Mouse (Mus musculus) liver, postnatal 0 days (tissue): ENCODE data around the gene Aldh1a1. TPM values are rescaled to one million over a fixed set of nuclear protein-coding genes. Genes with fewer than 3 reads are reported as not detected.
"Not testable (repeated sequence)": the region's sequence is repeated elsewhere in the genome, so short reads cannot be mapped to it uniquely, and the experiment has no call there.

Experiments used
- ATAC-seq: fragments of 200-750 bp; cut with Nextera tagmentation; 2 replicates; pipeline ENCODE4 v1.8.0; 2017; ENCODE audit warnings: mild to moderate bottlenecking, moderate library complexity
- DNase-seq: peaks from one replicate; pipeline ENCODE4 v3.0.0-alpha.2; 2016
- H3K27ac ChIP-seq: fragments of 300-500 bp; sonication (generic); 2 replicates; pipeline ENCODE4 v1.5.1; 2014; ENCODE audit warnings: antibody characterized with exemption, moderate library complexity, mild to moderate bottlenecking, low read depth
- H3K27me3 ChIP-seq: fragments of 300-500 bp; sonication (generic); 2 replicates; pipeline ENCODE4 v1.6.1; 2014; ENCODE audit warnings: low read length, control low read depth, mixed read lengths; ENCODE audit not compliant: insufficient read depth
- H3K36me3 ChIP-seq: fragments of 300-500 bp; sonication (generic); replicated peaks from 2 replicates; pipeline ENCODE4 v1.6.1; 2014; ENCODE audit warnings: mild to moderate bottlenecking, control low read depth, low read length, moderate library complexity, mixed read lengths; ENCODE audit not compliant: insufficient read depth
- H3K4me1 ChIP-seq: fragments of 300-500 bp; sonication (generic); 2 replicates; pipeline ENCODE4 v1.6.1; 2014; ENCODE audit warnings: antibody characterized with exemption, mild to moderate bottlenecking, control low read depth; ENCODE audit not compliant: insufficient read depth
- H3K4me2 ChIP-seq: fragments of 300-500 bp; sonication (generic); 2 replicates; pipeline ENCODE4 v1.6.1; 2014; ENCODE audit warnings: low read depth, mild to moderate bottlenecking, low read length, moderate library complexity, mixed read lengths
- H3K4me3 ChIP-seq: fragments of 300-500 bp; sonication (generic); 2 replicates; pipeline ENCODE4 v1.5.1; 2014; ENCODE audit warnings: low read depth, low read length
- H3K9ac ChIP-seq: fragments of 300-500 bp; sonication (generic); replicated peaks from 2 replicates; pipeline ENCODE4 v1.6.1; 2014; ENCODE audit warnings: mild to moderate bottlenecking, moderate library complexity
- H3K9me3 ChIP-seq: fragments of 300-500 bp; sonication (generic); 2 replicates; pipeline ENCODE4 v1.6.1; 2016; ENCODE audit warnings: mild to moderate bottlenecking, control low read depth, low read length, mixed read lengths
- CTCF ChIP-seq: sonication (generic); IDR thresholded peaks from 2 replicates; pipeline ENCODE4 v1.5.1; 2016; ENCODE audit warnings: antibody characterized with exemption, low read depth
- EP300 ChIP-seq: IDR thresholded peaks from 2 replicates; pipeline ENCODE4 v1.6.1; 2016; ENCODE audit warnings: antibody characterized with exemption, low read depth, mild to moderate bottlenecking
- WGBS: fragments of 180-500 bp; shearing (Covaris S2); extraction: QIAGEN DNeasy Blood & Tissue Kit; methylation state at CpG from one replicate; pipeline ENCODE4 v1.1.7; 2014; ENCODE audit not compliant: insufficient replicate concordance; 5-methylcytosine and 5-hydroxymethylcytosine counted together
- polyA plus RNA-seq: library from polyadenylated mRNA; unstranded; fragments of >200 nt; fragmentation: Nextera tagmentation; extraction: Ambion mirVana; gene quantifications from 2 replicates; pipeline ENCODE4 v1.2.1, GENCODE M21; 2015

The Aldh1a1 gene
- polyA plus RNA-seq, 1 experiment from 2014 or later = 2.3 TPM

DNA sequence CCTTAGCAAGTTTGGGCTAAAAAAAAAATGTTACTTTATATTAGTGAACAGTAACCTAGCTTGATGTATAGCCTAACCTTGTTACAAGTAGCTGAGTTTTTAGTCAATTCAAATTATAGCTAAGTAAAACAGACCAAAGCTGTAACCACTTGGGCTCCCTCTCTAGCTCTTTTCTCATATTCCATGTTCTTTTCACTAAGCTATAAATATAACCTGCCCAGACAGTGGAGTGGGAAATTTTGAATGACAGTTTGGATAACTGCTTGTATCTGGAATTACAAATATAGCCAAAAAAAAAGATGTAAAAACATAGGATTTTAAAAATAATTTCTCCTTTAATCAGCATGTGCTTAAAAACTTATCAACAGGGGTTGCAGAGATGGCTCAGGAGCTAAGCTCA lies 12.8 kb downstream of the Aldh1a1 start:
- Histone ChIP-seq H3K36me3 (no peaks in the 10 kb centered on the region), H3K9me3 (no peaks in the 10 kb centered on the region), H3K9ac (no peak overlapping the region), H3K4me3 (no peak overlapping the region), H3K4me2 (no peak overlapping the region), H3K4me1 (no peaks in the 10 kb centered on the region), H3K27ac (no peak overlapping the region), H3K27me3 (no peaks in the 10 kb centered on the region)
- TF ChIP-seq EP300 = no peak
- no peak for TF ChIP-seq CTCF
- ATAC-seq (no peak), DNase-seq (no peak)

DNA sequence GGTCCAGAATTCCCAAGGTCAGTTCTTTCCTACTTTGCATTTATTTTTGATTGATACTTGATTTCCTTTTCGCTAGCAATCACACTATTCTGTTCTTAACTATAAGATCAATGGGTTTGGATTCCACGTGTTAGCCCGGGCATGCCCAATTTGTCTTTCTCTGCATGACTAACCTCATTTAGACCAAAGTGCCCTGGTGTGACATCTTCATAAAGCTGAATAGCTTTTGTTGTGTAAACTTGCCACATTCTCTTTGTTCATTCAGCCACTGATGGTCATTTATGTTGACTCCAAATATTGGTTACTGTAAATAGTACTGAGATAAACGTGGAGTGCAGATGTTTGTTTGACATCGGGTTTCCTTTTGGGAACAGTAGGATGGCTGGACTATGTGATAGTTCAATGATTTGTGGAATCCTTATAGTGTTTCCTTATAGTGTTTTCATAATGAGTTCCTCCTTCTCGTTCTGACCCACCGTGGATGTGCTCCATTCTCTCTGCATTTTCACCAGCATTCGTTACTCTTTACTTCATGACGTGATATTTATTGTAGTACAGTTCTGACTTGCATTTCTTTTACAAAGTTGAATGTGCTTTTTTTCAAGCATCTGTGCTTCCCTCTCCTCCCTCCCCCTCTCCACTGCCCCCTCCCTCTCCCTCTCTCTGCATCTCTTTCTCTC lies 14.6 kb downstream of the Aldh1a1 start:
- no peaks in the 10 kb centered on the region for H3K36me3 ChIP-seq
- DNase-seq (no peak), ATAC-seq (no peak)
- H3K9ac ChIP-seq = no peak overlapping the region
- no peak overlapping the region for H3K27ac ChIP-seq
- no peaks in the 10 kb centered on the region for H3K27me3 ChIP-seq
- H3K4me3 ChIP-seq = no peak overlapping the region
- H3K4me1 ChIP-seq = no peaks in the 10 kb centered on the region
- 64% methylated on average over 9 of the region's 9 CpGs for WGBS
- no peak overlapping the region for H3K4me2 ChIP-seq
- TF ChIP-seq EP300 = no peak
- TF ChIP-seq CTCF = no peak
- H3K9me3 ChIP-seq = no peaks in the 10 kb centered on the region

DNA sequence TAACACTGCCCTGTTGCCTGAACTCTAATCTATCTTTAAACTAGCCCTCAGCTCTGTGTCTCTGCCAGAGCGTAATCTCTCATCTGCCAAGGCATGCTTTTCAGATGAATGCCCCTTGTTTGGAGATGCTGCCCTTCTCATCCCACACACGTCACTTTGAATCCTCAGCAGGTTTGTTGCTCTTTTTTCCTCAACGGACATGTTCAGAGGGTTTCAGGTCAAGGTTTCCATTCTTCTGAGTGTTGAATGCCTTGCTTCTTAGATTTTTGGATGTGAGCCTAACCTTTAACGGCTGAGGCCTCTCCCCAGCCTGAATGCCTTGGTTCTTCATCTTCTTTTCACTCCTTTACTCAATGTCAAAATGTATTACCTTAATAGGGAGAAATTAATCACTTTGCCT lies 16.1 kb downstream of the Aldh1a1 start:
- H3K4me1 ChIP-seq = no peaks in the 10 kb centered on the region
- no peak overlapping the region for H3K9ac ChIP-seq
- no peak overlapping the region for H3K4me3 ChIP-seq
- no peaks in the 10 kb centered on the region for H3K9me3 ChIP-seq
- no peak for TF ChIP-seq CTCF
- no peak for TF ChIP-seq EP300
- H3K27ac ChIP-seq = no peak overlapping the region
- no peak for DNase-seq
- no peaks in the 10 kb centered on the region for H3K27me3 ChIP-seq
- H3K36me3 ChIP-seq = no peaks in the 10 kb centered on the region
- no peak overlapping the region for H3K4me2 ChIP-seq
- WGBS = 72% methylated on average over 4 of the region's 4 CpGs
- no peak for ATAC-seq

DNA sequence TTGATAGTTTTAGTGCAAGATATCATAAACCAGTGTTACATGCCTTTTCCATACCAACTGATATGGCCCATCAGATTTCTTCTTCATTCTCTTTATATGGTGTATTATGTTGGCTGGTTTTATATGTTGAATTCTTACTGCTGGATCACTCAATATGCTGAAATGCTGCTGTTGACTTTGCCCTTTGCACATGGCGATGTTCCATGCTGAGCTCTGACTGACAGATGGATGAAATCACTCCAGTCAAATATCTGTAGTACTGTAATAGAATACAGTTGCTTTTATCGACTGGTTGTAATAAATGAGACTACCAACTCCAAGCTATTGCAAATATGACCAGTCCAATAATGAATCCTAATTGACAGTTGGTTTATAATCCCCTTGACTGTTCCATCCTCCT lies 19.5 kb downstream of the Aldh1a1 start:
- H3K4me3 ChIP-seq = no peak overlapping the region
- no peak overlapping the region for H3K9ac ChIP-seq
- no peak for TF ChIP-seq EP300
- TF ChIP-seq CTCF = no peak
- ATAC-seq (no peak), DNase-seq (no peak)
- H3K27me3 ChIP-seq = no peaks in the 10 kb centered on the region
- H3K4me2 ChIP-seq = no peak overlapping the region
- no peaks in the 10 kb centered on the region for H3K9me3 ChIP-seq
- H3K4me1 ChIP-seq = no peaks in the 10 kb centered on the region
- no peaks in the 10 kb centered on the region for H3K36me3 ChIP-seq
- no peak overlapping the region for H3K27ac ChIP-seq
- WGBS = 82% methylated on average over 2 of the region's 2 CpGs

DNA sequence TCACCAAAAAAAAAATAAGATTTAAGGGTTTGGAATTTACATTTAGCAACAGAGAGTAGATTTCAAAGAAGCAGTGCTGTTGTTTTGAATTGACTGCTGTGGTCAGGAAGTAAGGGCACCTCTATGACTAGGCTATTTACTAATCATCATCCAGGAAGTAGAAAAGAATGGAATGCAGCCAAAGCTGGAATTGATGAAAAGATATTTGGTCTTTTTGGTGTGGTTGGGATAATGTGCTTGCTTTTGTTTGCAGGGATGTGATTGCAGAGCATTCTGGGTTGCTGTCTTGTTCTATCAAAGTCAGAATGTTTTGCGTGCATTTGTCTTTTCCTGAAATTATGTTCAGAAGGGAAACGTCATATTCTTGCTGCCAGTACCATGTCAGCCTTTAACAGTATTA lies 20.7 kb downstream of the Aldh1a1 start:
- WGBS = 66% methylated on average over 2 of the region's 2 CpGs
- H3K4me2 ChIP-seq = no peak overlapping the region
- TF ChIP-seq EP300 (no peak), CTCF (no peak)
- H3K9ac ChIP-seq = no peak overlapping the region
- no peaks in the 10 kb centered on the region for H3K27me3 ChIP-seq
- DNase-seq = no peak
- ATAC-seq = no peak
- H3K36me3 ChIP-seq = no peaks in the 10 kb centered on the region
- H3K9me3 ChIP-seq = no peaks in the 10 kb centered on the region
- H3K27ac ChIP-seq = no peak overlapping the region
- no peak overlapping the region for H3K4me3 ChIP-seq
- no peaks in the 10 kb centered on the region for H3K4me1 ChIP-seq

DNA sequence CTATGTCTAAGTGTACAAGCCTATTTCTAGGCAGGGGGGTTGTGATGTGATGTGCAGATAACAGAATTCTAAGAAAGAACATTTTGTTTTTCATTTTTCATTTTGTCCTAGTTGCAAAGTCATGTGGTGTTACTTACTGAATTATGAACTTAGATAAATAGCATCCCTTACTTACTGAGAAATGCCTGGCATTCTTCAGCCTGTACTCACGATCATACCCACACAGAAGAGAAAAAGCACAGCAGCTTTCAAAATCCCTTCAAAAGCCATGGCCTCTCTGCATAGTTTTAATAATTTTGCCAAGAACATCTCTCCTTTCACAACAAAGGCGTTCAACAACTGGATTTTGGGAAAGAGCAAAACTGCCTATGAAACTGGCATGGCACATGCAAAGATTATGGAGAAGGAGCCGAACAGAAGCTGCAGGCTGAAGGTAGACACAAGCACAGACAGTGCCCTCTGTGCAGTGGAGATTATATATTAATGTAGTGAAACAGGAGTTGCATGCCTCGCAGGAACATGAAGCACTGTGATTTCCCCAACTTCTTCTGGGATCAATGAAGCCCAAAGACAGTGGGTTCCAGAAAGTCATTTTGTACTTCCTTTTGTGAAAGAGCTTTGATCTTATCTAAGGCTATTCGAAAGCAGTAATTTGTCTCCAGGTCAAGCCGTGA lies 21.3 kb downstream of the Aldh1a1 start:
- no peaks in the 10 kb centered on the region for H3K36me3 ChIP-seq
- no peak overlapping the region for H3K9ac ChIP-seq
- H3K4me1 ChIP-seq = no peaks in the 10 kb centered on the region
- H3K4me2 ChIP-seq = no peak overlapping the region
- H3K4me3 ChIP-seq = no peak overlapping the region
- no peak for ATAC-seq
- DNase-seq = no peak
- TF ChIP-seq EP300 = 0 out of 2 replicates have a peak, but pooled peaks have one; percentile 13
- no peak for TF ChIP-seq CTCF
- H3K9me3 ChIP-seq = no peaks in the 10 kb centered on the region
- no peaks in the 10 kb centered on the region for H3K27me3 ChIP-seq
- no peak overlapping the region for H3K27ac ChIP-seq
- WGBS = 67% methylated on average over 6 of the region's 6 CpGs

DNA sequence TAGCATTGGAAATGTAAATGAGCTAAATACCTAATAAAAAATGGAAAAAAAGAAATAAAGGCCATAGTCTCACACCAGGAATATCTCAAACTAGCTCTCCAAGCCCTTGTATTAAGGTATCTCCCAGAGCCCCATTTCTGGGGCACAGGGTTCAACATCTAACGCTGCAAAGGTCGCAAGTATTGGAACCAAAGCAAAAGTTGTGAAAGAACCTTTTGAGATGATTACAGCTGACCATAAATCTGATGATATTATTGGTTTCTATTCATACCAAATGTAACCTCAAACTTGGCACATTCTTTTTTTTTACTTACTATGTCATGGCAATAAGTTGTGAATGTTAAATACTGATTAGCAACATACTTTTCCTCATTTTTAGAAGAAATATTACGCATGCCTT lies 24.0 kb downstream of the Aldh1a1 start:
- ATAC-seq (no peak), DNase-seq (no peak)
- Histone ChIP-seq H3K27me3 (no peaks in the 10 kb centered on the region), H3K9ac (no peak overlapping the region), H3K4me2 (no peak overlapping the region), H3K4me3 (no peak overlapping the region), H3K27ac (no peak overlapping the region), H3K4me1 (no peaks in the 10 kb centered on the region), H3K9me3 (no peaks in the 10 kb centered on the region), H3K36me3 (no peaks in the 10 kb centered on the region)
- no peak for TF ChIP-seq CTCF
- TF ChIP-seq EP300 = no peak
- 79% methylated on average over 3 of the region's 3 CpGs for WGBS

DNA sequence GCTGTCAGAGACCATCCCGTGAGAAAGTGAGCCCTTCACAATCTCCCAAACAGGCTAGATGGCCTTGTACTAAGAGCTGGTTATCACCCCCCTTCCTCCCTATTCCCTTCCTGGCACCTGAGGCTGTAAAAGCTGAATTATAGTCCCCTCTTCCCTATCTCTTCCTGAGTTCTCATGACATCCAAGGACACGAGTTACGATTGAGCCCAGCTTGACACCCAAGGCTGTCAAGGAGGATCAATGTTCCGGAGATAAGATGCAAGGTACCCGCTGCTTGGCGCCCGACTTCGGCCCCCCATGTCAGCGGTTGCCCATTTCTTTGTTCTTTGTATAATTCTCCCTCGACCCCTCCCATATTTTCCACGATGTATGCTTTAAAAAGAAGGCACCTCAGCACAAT lies 36.6 kb downstream of the Aldh1a1 start:
- DNase-seq = not testable (repeated sequence)

More for the DNA sequence above, 36.6 kb downstream of the Aldh1a1 start:
- H3K9me3 ChIP-seq, ATAC-seq, H3K4me1 ChIP-seq, H3K4me2 ChIP-seq, H3K27ac ChIP-seq, H3K27me3 ChIP-seq, H3K36me3 ChIP-seq, H3K4me3 ChIP-seq, H3K9ac ChIP-seq: not testable (repeated sequence)
- WGBS = 76% methylated on average over 11 of the region's 11 CpGs
